Mouse (Mus musculus): ENCODE results near the gene Snapc4. TPM values are rescaled to one million over a fixed set of nuclear protein-coding genes. Genes with fewer than 3 reads are reported as not detected.

Gene Snapc4
- polyA plus RNA-seq, 3 experiments from 2014 or later = 15.6 to 43.4 (median 39.6) TPM

GRCm38 (mm10) chr2:26338302-26339203 is 41.9 kb downstream of the Snapc4 start:
- peak; percentile 54 for ATAC-seq

GRCm38 (mm10) chr2:26330702-26331101 is 49.8 kb downstream of the Snapc4 start:
- no peak for ATAC-seq

- no peak for ATAC-seq
Measured at GRCm38 (mm10) chr2:26330056-26330468, 50.4 kb downstream of the Snapc4 start.

- no peak for ATAC-seq
Measured at GRCm38 (mm10) chr2:26329402-26329801, 51.1 kb downstream of the Snapc4 start.

- ATAC-seq = peak; percentile 71
Measured at GRCm38 (mm10) chr2:26327852-26328251, 52.6 kb downstream of the Snapc4 start.

- ATAC-seq = peak; percentile 71
Measured at GRCm38 (mm10) chr2:26325386-26326181, 54.9 kb downstream of the Snapc4 start.

GRCm38 (mm10) chr2:26324917-26325316 is 55.5 kb downstream of the Snapc4 start:
- ATAC-seq = no peak

GRCm38 (mm10) chr2:26323589-26324325 is 56.7 kb downstream of the Snapc4 start:
- no peak for ATAC-seq

- ATAC-seq = no peak
Measured at GRCm38 (mm10) chr2:26320245-26321185, 59.9 kb downstream of the Snapc4 start.

- no peak for ATAC-seq
Measured at GRCm38 (mm10) chr2:26319519-26320244, 60.8 kb downstream of the Snapc4 start.

- ATAC-seq = no peak
Measured at GRCm38 (mm10) chr2:26319109-26319508, 61.3 kb downstream of the Snapc4 start.

GRCm38 (mm10) chr2:26317991-26318672 is 62.3 kb downstream of the Snapc4 start:
- no peak for ATAC-seq

GRCm38 (mm10) chr2:26317371-26317770 is 63.1 kb downstream of the Snapc4 start:
- no peak for ATAC-seq

GRCm38 (mm10) chr2:26316576-26317246 is 63.7 kb downstream of the Snapc4 start:
- no peak for ATAC-seq

GRCm38 (mm10) chr2:26315925-26316311 is 64.5 kb downstream of the Snapc4 start:
- ATAC-seq = peak; percentile 17

GRCm38 (mm10) chr2:26315072-26315924 is 65.2 kb downstream of the Snapc4 start, which contains the start of gene Gpsm1:
TSS of gene Gpsm1 (plus strand) at chr2:26315515.
- peak; percentile 68 for ATAC-seq

GRCm38 (mm10) chr2:26314281-26315071 is 66.0 kb downstream of the Snapc4 start:
- ATAC-seq = no peak

- ATAC-seq = no peak
Measured at GRCm38 (mm10) chr2:26313394-26313793, 67.1 kb downstream of the Snapc4 start.
